Mouse (Mus musculus) adrenal gland (tissue): ENCODE measurements around the gene Olfr263.

Source experiments
- intact Hi-C: fragments of 180-260 bp; cut with DNase I; formaldehyde crosslinking; loops from one replicate; pipeline ENCODE4 v1.15.1; 2025

Olfr263 gene

DNA sequence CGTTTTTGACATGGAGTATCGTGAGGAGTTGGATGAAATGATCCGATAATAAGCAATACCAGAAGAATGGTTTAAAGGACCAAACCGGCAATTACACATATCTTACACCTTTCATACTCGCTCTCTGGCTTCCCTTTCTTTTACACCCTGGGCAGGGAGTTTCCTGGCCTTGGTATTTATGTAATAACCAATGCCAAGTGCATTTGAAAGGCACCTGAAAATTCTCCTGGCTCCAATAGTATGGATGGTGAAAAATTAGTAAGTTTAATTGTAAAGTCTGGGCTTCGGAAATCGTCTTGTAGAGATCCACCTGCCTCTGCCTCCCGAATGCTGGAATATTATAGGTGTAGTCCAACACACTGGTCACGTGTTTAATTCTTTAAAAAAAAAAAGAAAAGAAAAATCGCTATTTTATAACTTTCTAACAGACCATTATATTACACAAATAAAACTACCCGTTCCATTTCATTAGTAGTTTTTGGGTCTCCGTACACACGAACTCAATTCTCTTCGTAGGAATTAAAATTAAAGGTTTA lies 39.8 kb downstream of the Olfr263 start:
- intact Hi-C loops, result loop anchor here (5.0 to 10.0 kb wide), 3 partner anchors 158 to 1774 kb away; partner anchors contain the start of gene Stard3nl

DNA sequence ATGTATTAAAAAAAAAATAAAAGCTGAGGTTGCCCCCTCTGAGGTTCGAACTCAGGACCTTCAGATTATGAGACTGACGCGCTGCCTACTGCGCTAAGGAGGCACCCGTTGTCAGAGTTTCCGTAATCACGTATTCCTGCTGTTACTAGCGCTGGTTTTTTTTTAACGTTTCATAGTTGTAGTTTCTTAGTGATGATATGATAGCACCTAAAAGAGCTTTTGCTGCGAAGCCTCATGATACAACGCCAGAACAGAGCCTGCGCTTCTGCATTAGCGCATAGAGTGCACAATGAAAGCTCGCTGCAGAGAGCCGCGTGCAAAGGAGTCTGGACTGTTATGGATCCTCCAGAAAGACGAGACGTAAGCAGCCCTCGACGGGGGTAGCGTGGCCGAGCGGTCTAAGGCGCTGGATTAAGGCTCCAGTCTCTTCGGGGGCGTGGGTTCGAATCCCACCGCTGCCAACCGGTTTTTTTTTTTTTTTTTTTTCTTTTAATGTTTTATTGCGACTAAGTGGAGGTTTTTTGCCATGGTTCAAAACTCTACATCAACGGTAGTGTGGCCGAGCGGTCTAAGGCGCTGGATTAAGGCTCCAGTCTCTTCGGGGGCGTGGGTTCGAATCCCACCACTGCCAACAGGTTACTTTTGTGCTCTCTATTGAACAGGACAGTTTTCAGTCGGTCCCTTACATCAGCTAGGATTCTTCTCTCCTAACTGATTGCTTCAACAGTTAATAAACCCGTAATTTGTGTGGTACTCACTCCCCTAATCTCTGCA lies 40.4 kb downstream of the Olfr263 start:
- intact Hi-C loops, result loop anchor here (5.0 to 10.0 kb wide), 4 partner anchors 157 to 1775 kb away; partner anchors contain the start of gene Stard3nl

GRCm38 (mm10) chr13:21170431-21171155 lies 41.2 kb downstream of the Olfr263 start:
- intact Hi-C loops, result loop anchor here (5.0 kb wide), 1 partner anchor 542 kb away; no protein-coding TSS in a partner anchor

GRCm38 (mm10) chr13:21171156-21171530 lies 41.7 kb downstream of the Olfr263 start:
- intact Hi-C loops, result loop anchor here (5.0 kb wide), 1 partner anchor 541 kb away; no protein-coding TSS in a partner anchor

GRCm38 (mm10) chr13:21171600-21172150 lies 42.2 kb downstream of the Olfr263 start:
- intact Hi-C loops, result loop anchor here (5.0 kb wide), 1 partner anchor 541 kb away; no protein-coding TSS in a partner anchor

DNA sequence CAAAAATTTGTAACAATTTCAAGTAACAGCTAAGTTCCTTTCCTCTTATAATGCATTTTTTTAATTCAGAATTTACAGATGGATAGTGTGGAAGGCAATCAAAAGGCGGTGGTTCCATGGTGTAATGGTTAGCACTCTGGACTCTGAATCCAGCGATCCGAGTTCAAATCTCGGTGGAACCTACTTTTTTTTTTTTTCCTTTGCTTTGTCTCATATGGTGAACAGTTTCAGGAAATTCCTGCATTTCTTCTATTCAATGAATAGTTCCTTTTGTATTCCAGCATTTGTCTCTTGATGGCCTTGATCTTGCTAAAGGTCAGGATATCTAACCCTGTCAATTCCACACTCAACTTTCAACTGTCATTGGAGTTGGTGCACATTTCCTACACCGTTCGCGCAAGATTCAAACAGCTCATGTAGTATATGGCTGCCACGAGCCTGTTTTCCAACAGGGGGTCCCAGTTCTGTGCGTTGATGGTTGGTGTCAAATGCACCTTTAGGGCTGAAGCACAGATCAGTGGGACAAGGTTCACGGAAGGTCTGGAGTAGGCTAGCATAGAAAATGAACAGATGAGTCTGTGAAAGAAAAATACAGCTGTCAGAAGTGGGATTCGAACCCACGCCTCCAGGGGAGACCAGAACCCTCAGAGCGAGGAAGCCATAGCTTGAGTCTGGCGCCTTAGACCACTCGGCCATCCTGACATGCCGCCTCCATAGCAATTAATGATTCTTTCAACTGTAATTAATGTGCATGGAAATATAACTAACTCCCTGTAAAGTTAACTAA lies 43.0 kb downstream of the Olfr263 start:
- intact Hi-C loops, result loop anchor here (5.0 kb wide), 1 partner anchor 540 kb away; no protein-coding TSS in a partner anchor

DNA sequence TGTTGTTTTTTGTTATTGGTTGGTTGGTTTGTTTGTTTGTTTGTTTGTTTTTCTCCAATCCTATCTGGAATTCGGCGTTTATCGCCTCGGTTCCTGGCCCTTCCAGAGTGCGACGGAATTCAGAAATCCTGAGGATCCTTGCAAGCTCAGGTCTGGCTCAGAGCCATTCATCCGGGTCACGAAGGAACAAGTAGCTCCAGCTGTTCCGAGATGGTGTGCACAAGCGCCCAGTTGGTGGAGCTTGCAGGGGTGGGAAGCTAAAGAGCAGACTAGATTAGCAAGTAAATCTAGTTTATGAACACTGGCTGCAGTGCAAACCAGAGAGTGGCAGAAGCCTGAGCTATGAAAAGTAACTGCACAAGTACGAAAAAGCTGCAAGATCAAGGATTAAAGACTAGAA lies 43.6 kb downstream of the Olfr263 start:
- intact Hi-C loops, result loop anchor here (5.0 kb wide), 1 partner anchor 539 kb away; no protein-coding TSS in a partner anchor

DNA sequence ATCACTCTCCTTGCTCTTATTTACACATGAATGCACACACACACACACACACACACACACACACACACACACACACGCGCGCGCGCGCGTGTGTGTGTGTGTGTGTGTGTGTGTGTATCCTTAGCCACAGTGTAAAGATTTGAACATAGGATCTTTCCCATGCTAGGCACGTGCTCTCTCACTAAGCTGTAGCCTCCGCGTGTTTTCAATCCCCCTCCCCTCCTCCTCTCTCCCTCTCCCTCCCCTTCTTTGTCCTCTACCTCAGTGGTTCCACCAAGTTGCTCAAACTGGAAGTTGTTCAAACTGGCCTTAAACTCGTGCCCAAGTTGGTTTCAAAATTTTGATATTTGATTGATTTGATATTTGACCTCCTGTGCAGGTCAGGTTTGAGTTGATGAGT lies 47.3 kb downstream of the Olfr263 start:
- intact Hi-C loops, result no loop called here

- intact Hi-C loops, result no loop called here
Observed at GRCm38 (mm10) chr13:21177657-21178056, 48.2 kb downstream of the Olfr263 start.

DNA sequence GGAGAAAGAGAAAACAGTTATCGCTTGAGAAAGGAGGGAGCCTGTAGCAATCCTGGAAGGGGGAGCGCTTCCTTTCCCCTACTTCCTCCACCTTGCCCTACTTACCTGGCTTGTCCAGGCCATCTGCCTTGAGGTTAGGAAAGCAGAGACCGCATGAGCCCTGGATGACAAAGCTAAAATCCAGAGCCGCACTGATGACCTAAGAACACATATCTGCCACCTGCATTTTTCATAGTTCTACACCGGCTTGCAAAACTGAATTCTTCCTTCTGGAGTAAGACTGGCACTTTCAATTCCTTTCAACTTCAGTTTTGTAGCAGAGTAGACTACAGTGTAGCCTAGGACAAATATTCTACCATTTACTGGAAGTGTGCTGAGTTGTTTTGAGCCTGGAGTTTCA lies 48.9 kb downstream of the Olfr263 start:
- intact Hi-C loops, result no loop called here

- intact Hi-C loops, result no loop called here
Observed at GRCm38 (mm10) chr13:21179367-21179723, 49.9 kb downstream of the Olfr263 start, which contains the start of gene Trim27. Trim27 (plus strand) TSS chr13:21179445.

DNA sequence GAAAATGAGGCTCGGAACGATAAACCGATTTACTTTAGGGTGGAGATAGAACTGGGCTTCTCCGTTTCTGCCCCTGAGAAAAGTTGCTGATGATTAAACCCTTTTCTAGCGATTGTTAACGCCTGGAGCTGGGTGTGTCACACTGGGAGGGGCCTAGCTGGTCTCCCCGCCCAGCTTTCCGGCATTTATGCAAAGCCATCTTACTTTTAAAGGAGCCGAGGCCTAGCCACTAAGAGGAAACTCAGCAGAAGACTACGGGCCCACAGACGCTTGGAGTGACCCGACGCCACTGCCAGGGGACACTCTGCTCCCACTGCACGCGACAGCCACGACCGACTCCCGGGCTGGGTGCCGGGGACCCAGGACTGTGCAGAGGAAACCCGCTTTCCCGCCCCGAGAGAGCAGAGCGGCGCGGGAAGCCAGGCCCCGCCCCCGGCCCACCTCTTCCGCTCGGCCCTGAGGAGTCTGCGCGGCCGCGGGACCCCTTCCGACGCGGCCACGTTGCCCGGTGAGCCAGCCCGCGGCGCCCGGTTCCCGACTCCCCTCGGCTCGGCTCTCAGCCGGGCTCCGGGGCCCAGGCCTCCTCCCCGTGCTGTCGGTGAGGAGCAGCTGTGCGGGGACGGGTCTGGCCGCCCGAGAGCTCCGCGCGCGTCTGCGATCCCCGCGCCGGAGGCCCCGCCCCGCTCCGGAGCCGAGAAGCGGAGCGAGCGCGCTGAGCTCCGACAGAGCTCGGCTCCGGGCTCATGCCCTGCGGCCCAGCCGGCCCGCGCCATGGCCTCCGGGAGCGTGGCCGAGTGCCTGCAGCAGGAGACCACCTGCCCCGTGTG lies 50.5 kb downstream of the Olfr263 start:
- intact Hi-C loops, result no loop called here

- intact Hi-C loops, result loop anchor here (1.0 kb wide), 1 partner anchor 19 kb away; no protein-coding TSS in a partner anchor
Observed at GRCm38 (mm10) chr13:21180551-21181530, 51.4 kb downstream of the Olfr263 start.

- intact Hi-C loops, result loop anchor here (1.0 kb wide), 1 partner anchor 18 kb away; no protein-coding TSS in a partner anchor
Observed at GRCm38 (mm10) chr13:21181996-21182395, 52.6 kb downstream of the Olfr263 start.

GRCm38 (mm10) chr13:21183066-21183465 lies 53.6 kb downstream of the Olfr263 start:
- intact Hi-C loops, result no loop called here

- intact Hi-C loops, result no loop called here
Observed at GRCm38 (mm10) chr13:21183661-21184060, 54.2 kb downstream of the Olfr263 start.

GRCm38 (mm10) chr13:21185521-21185920 lies 56.1 kb downstream of the Olfr263 start:
- intact Hi-C loops, result no loop called here
